Mouse (Mus musculus) intestine, embryonic 14.5 days (tissue): Measurements from ENCODE around the gene Cdh20. TPM values are rescaled to one million over a fixed set of nuclear protein-coding genes. Genes with fewer than 3 reads are reported as not detected.

Experiments
- ATAC-seq: fragments of 200-750 bp; cut with Nextera tagmentation; replicated peaks from 2 replicates; pipeline ENCODE4 v1.8.0; 2017; ENCODE audit warnings: low read depth, moderate number of reproducible peaks, moderate TSS enrichment, moderate library complexity; ENCODE audit not compliant: low FRiP score, low TSS enrichment
- DNase-seq: peaks from one replicate; pipeline ENCODE4 v3.0.0-alpha.2; 2018; ENCODE audit warnings: low spot score
- H3K27ac ChIP-seq: fragments of 300-500 bp; sonication (generic); 2 replicates; pipeline ENCODE4 v1.5.1; 2014; ENCODE audit warnings: low read depth, mild to moderate bottlenecking, control low read depth
- H3K27me3 ChIP-seq: fragments of 300-500 bp; sonication (generic); replicated peaks from 2 replicates; pipeline ENCODE4 v1.6.1; 2014; ENCODE audit warnings: low read length, control low read depth; ENCODE audit not compliant: control insufficient read depth, insufficient read depth
- H3K36me3 ChIP-seq: fragments of 300-500 bp; sonication (generic); 2 replicates; pipeline ENCODE4 v1.6.1; 2014; ENCODE audit warnings: low read length, control low read depth; ENCODE audit not compliant: control insufficient read depth, insufficient read depth
- H3K4me1 ChIP-seq: fragments of 300-500 bp; sonication (generic); replicated peaks from 2 replicates; pipeline ENCODE4 v1.6.1; 2014; ENCODE audit warnings: low read length, control low read depth, mixed read lengths; ENCODE audit not compliant: control insufficient read depth, insufficient read depth
- H3K4me2 ChIP-seq: fragments of 300-500 bp; sonication (generic); 2 replicates; pipeline ENCODE4 v1.6.1; 2014; ENCODE audit warnings: low read length
- H3K4me3 ChIP-seq: fragments of 300-500 bp; sonication (generic); 2 replicates; pipeline ENCODE4 v1.5.1; 2014; ENCODE audit warnings: low read depth, low read length, control low read depth, mixed read lengths
- H3K9ac ChIP-seq: fragments of 300-500 bp; sonication (generic); 2 replicates; pipeline ENCODE4 v1.6.1; 2014; ENCODE audit warnings: mild to moderate bottlenecking, low read length
- H3K9me3 ChIP-seq: fragments of 300-500 bp; sonication (generic); 2 replicates; pipeline ENCODE4 v1.6.1; 2016; ENCODE audit warnings: low read length, control low read depth; ENCODE audit not compliant: control insufficient read depth
- WGBS: fragments of 180-500 bp; shearing (Covaris S2); extraction: QIAGEN DNeasy Blood & Tissue Kit; methylation state at CpG from one replicate; pipeline ENCODE4 v1.1.7; 2014; 5-methylcytosine and 5-hydroxymethylcytosine counted together
- polyA plus RNA-seq: library from polyadenylated mRNA; unstranded; fragments of >200 nt; fragmentation: Nextera tagmentation; extraction: Ambion mirVana; gene quantifications from 2 replicates; pipeline ENCODE4 v1.2.1, GENCODE M21; 2014

The Cdh20 gene
- 0.07 and 0.20 TPM in 2 replicates for polyA plus RNA-seq

DNA sequence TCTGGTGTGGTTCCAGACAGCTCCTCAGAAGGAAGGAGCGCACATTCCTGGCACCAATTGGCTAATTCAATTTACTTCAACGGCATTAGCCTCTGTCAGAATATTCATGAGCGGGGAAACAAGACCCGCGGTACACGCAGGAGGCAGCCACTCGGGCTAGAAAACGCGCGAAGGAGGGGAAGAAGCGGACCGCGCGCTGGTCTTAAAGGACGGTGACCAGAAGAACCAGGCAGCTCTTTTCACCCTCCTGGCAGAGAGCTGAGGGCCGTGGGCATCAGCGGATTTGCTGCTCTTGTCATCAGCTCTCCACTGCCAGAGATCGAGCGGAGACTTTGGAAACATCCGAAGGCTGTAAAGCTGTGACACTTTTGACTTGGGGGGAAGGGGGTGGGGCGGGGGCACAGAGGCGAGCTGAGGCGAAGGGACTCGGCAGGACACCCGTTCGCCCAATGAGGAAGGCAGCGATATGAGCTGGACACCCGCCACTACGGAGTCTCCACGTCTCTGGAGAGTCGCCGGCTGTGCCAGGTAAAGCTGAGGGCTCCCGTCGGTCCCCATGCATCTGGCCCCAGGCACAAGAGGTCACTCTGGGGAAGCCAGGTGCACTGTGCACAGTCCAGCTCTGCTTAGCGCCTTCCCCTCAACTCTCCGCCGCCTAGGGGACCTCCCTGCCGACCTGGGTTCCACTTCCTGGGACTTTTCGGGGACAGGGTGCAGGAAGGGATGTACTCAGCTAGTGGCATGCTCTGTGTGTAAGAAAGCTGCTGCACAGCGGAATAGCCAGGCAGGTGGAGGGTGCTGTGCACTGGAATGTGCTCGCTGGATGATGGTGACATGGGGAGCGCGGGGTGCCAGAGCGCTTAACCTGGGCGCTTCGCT lies at the start of gene Cdh20:
Gene Cdh20 (plus strand): TSS at position 159 of the 879 bp plus-strand sequence.
- Histone ChIP-seq H3K4me3 (peak within 1 kb of the TSS; percentile 42), H3K27me3 (peaks cover 6% of the 10 kb centered on the region), H3K36me3 (no peaks in the 10 kb centered on the region), H3K9ac (no peak within 1 kb of the TSS), H3K4me2 (peak within 1 kb of the TSS; percentile 88), H3K9me3 (no peaks in the 10 kb centered on the region), H3K27ac (no peak within 1 kb of the TSS), H3K4me1 (0 out of 2 replicates have a peak, but pooled peaks cover 3% of the 10 kb centered on the region)
- WGBS, result under 1% methylated on average over 46 of the region's 46 CpGs
- peak; percentile 72 for DNase-seq
- ATAC-seq, result peak; percentile 71

DNA sequence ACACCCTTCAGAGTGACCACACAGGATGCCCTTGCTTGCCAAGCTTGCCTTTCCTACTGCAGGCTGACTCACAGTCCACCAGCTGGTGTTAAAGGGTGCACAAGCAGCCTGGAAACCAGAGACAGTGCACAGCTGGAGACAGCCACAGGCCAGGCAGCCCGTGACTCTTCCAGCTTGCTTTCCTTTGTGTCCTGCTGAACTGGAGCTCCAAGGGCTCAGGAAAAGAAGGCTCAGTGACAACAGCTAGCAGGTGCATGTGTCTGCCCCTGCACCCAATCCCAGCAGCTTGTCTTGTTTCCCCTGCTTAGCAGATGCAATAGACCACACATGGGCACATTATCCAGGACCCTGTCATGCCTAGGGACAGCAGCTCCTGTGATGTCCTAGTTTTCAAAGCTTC lies 21.5 kb upstream of the Cdh20 start:
- no peaks in the 10 kb centered on the region for H3K4me1 ChIP-seq
- no peak overlapping the region for H3K4me2 ChIP-seq
- no peak overlapping the region for H3K4me3 ChIP-seq
- ATAC-seq (no peak), DNase-seq (no peak)
- H3K36me3 ChIP-seq, result no peaks in the 10 kb centered on the region
- H3K27me3 ChIP-seq, result no peaks in the 10 kb centered on the region
- WGBS, result 20% methylated on average over 1 of the region's 1 CpGs
- no peaks in the 10 kb centered on the region for H3K9me3 ChIP-seq
- no peak overlapping the region for H3K9ac ChIP-seq
- H3K27ac ChIP-seq, result no peak overlapping the region

DNA sequence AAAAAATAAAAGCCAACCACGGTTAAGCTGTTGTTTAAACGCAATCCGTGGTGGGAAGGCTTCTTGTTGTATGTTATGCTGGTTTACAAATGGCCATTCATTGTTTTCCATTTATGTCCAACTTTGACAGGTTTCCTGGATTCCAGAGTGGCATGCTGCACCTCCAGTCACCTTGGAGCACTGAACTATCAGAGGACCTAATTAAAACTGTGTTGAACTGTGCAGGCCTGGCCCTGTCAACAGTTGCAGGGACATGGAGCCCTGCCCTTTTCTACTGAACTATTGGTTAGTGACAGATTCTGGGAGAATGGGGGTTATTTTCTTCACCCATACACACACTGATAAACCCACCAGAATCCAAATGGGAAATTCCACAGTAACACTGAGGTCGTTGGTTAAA lies 20.9 kb upstream of the Cdh20 start:
- H3K9me3 ChIP-seq, result no peaks in the 10 kb centered on the region
- DNase-seq (no peak), ATAC-seq (no peak)
- 58% methylated on average over 4 of the region's 4 CpGs for whole genome bisulfite sequencing
- H3K4me2 ChIP-seq, result no peak overlapping the region
- no peak overlapping the region for H3K9ac ChIP-seq
- H3K36me3 ChIP-seq, result no peaks in the 10 kb centered on the region
- no peak overlapping the region for H3K4me3 ChIP-seq
- H3K4me1 ChIP-seq, result no peaks in the 10 kb centered on the region
- H3K27me3 ChIP-seq, result no peaks in the 10 kb centered on the region
- H3K27ac ChIP-seq, result no peak overlapping the region

DNA sequence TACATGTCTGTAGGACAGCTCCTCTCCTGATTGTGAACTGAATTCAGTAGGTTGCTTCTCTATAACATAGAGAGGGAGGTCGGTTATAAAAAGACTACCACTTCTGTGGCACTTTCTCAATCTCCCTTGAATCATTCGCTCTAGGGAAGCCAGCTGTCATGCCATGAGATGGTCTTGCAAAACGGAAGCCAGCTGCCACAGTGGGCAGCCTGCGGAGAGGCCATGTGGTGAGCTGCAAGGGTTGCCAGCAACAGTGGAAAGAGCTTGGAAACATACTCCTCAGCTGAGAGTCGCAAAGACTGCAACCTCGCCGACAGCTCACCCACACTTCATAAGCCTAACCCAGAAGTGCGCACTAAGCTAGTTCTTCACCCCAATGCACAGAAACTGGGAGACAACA lies 13.8 kb upstream of the Cdh20 start:
- Histone ChIP-seq H3K27me3 (no peaks in the 10 kb centered on the region), H3K9me3 (no peaks in the 10 kb centered on the region), H3K36me3 (no peaks in the 10 kb centered on the region), H3K9ac (no peak overlapping the region), H3K27ac (no peak overlapping the region), H3K4me2 (no peak overlapping the region), H3K4me1 (no peaks in the 10 kb centered on the region), H3K4me3 (no peak overlapping the region)
- WGBS, result 68% methylated on average over 8 of the region's 8 CpGs
- no peak for ATAC-seq
- no peak for DNase-seq

DNA sequence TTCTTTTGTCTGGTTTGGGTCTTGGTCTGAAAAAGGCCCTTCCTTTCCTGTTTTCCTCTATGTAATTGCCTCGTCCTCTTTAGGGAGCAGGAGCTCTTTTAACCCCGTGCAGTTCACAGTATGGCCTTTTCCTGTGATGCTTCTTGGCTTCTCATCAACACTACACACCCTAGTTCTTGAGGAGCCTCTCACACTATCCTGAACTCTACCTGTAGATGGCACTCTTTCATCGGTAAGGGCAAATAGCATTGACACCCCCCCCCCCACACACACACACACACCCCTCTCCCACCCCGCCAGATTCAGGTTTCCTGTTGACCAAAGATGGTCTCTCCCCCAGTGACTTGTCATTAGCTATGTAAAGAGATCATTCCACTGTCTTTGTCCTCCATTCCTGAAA lies 12.4 kb upstream of the Cdh20 start:
- H3K9me3 ChIP-seq, result no peaks in the 10 kb centered on the region
- H3K27me3 ChIP-seq, result no peaks in the 10 kb centered on the region
- no peak overlapping the region for H3K4me2 ChIP-seq
- H3K4me1 ChIP-seq, result no peaks in the 10 kb centered on the region
- 35% methylated on average over 4 of the region's 4 CpGs for WGBS
- no peak overlapping the region for H3K9ac ChIP-seq
- no peaks in the 10 kb centered on the region for H3K36me3 ChIP-seq
- H3K4me3 ChIP-seq, result no peak overlapping the region
- ATAC-seq, result no peak
- DNase-seq, result no peak
- H3K27ac ChIP-seq, result no peak overlapping the region

DNA sequence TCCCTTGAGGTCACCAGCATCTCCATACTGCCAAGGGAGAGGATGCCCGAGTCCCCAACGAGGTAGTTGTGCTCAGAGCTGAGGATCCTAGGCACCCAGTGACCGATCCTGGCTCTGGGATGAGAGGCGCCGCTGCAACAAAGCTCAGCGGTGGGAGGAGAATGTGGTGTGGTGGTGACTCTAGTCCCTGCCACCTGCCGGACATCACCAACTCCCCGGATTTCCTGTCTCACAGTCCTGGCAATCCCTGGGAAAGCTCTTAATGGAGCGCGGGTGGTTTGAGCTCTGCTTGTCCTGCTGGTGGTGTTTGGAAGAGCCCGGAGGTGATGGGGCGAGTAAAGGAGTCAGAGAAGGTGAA lies 900 bp downstream of the Cdh20 start:
- H3K4me2 ChIP-seq, result peak overlapping the region; percentile 88
- peaks cover 6% of the 10 kb centered on the region for H3K27me3 ChIP-seq
- H3K4me3 ChIP-seq, result peak overlapping the region; percentile 42
- H3K9ac ChIP-seq, result no peak overlapping the region
- H3K9me3 ChIP-seq, result no peaks in the 10 kb centered on the region
- H3K27ac ChIP-seq, result no peak overlapping the region
- ATAC-seq, result peak; percentile 63
- 0 out of 2 replicates have a peak, but pooled peaks cover 3% of the 10 kb centered on the region for H3K4me1 ChIP-seq
- no peaks in the 10 kb centered on the region for H3K36me3 ChIP-seq
- DNase-seq, result no peak
- 0% methylated on average over 12 of the region's 12 CpGs for WGBS

DNA sequence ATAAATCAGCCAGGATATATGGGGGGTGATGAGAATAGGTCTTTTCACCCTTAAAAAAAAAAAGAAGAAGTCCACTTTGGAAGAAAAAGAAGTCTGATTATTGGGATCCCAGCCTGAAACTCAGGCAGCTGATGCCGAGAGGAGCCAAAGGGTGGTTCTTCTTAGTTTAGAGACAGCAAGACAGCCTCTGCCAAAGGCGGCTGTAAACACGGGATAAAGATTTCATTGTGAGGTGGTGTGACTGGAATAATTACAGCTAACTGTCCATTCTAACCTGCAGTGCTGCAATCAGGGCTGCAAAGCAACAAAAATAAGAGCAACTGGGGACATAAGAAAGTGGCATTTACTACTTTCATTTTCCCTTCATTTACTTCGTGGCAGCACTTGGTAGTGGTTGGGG lies 3.6 kb downstream of the Cdh20 start:
- Histone ChIP-seq H3K4me2 (no peak overlapping the region), H3K27me3 (peaks cover 6% of the 10 kb centered on the region), H3K9me3 (no peaks in the 10 kb centered on the region), H3K27ac (no peak overlapping the region), H3K9ac (no peak overlapping the region), H3K36me3 (no peaks in the 10 kb centered on the region), H3K4me1 (0 out of 2 replicates have a peak, but pooled peaks cover 3% of the 10 kb centered on the region), H3K4me3 (no peak overlapping the region)
- no peak for ATAC-seq
- DNase-seq, result no peak
- 67% methylated on average over 4 of the region's 4 CpGs for WGBS

DNA sequence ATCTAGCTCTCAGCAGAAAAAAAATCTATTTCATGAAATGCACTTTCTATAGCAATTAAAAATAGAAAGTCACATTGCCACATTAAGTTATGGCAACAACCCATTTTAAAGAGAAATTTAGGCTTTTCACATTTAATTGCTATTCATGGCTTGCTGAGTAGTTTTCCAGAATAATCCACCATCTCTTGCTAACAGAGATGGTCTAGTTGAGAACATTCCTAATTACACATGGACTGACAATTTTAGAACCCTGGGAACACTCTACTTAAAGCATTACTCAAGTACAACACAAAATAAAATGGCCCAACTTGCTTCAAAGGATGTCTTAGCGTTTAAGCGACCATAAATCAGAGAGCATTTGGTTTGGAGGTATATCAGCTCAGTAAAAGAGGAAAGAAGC lies 4.9 kb downstream of the Cdh20 start:
- DNase-seq (no peak), ATAC-seq (no peak)
- Histone ChIP-seq H3K9ac (no peak overlapping the region), H3K4me1 (0 out of 2 replicates have a peak, but pooled peaks cover 3% of the 10 kb centered on the region), H3K27me3 (peaks cover 6% of the 10 kb centered on the region), H3K4me3 (no peak overlapping the region), H3K27ac (no peak overlapping the region), H3K4me2 (no peak overlapping the region), H3K36me3 (no peaks in the 10 kb centered on the region), H3K9me3 (no peaks in the 10 kb centered on the region)
- 64% methylated on average over 2 of the region's 2 CpGs for WGBS

DNA sequence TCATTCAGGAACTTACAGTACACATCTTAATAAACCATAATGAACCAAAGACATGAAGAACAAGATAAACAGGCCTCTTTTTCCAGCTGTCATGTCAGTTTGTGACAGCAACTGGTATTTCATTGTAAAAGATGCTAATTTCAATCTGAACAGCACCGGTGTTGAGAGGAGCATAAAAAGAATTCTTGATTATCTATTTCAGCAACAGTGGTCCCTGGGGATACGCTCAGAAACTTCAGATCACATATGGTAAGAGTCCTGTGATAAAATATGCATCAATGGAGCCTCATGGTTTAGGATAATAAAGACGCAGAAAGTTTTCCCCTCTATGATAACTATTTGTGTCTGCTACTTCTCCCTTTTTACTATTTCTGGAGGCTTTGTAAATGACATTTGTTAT lies 25.2 kb downstream of the Cdh20 start:
- Histone ChIP-seq H3K4me3 (no peak overlapping the region), H3K27me3 (no peaks in the 10 kb centered on the region), H3K36me3 (no peaks in the 10 kb centered on the region), H3K4me2 (no peak overlapping the region), H3K9ac (no peak overlapping the region), H3K4me1 (no peaks in the 10 kb centered on the region), H3K9me3 (no peaks in the 10 kb centered on the region), H3K27ac (no peak overlapping the region)
- DNase-seq (no peak), ATAC-seq (no peak)
- WGBS, result 83% methylated on average over 3 of the region's 3 CpGs
